Comparison of ENCODE assay signal across 21 mouse cellular contexts in the genomic region with DNA sequence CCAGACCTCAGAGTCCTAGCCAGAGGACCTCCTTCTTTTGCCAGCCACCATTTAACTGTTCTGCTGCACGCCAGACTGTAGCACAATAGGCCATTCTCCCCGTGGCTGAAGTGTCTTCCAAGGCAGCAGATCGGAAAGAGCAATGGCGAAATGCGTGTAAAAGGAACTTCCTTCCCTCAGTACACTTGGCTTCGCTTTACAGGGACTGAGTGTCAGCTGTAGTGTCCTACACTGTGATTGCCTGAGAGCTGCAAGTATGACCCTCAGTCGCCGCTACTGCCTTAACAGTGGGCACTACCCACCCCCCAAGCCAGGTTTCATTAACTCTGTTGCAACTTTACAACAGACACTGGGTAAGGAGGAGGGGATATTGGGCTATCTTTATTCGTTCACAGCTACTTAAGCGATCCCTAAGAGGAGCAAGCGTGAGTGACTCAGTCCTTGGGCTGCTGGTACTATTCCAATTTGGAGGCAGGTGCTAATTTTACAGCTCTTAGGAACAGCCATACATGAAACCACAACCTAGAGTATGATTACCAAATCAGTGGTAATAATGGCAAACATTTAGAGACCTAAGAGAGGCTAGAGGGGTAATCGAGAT. TPM values are rescaled to one million over a fixed set of nuclear protein-coding genes. Genes with fewer than 3 reads are reported as not detected.
DNase-seq lines count a peak whose midpoint lies in the region; ATAC-seq and TF ChIP-seq lines count a peak whose summit lies in the region.
"Had no signal": no experiment of that assay in that cellular context is flagged by ENCODE, and none has a peak within 500 bp of the region (broad histone marks: within the 10 kb centered on the region; RNA-seq: fewer than 3 reads in every experiment).

No protein-coding gene starts in this region.

- peak; percentile 28 for DNase-seq in right cerebral cortex, adult 18-20 months
- no peak for DNase-seq in right cerebral cortex, postnatal 36 days (ENCODE audit: low spot score in 2 of 2)
- DNase-seq in gastrocnemius, postnatal 36 days = no peak
- DNase-seq: adrenal gland, postnatal 25 days; cerebellum, postnatal 14 days; heart, postnatal 4 days; kidney, adult 9 months; layer of hippocampus, postnatal 36 days; liver; thymus, postnatal 36 days had no signal

- no peak overlapping the region for H3K9ac ChIP-seq in intestine, embryonic 15.5 days
- H3K9ac ChIP-seq in intestine, postnatal 0 days (ENCODE audit: low read depth, low read length) = no peak overlapping the region
- H3K9ac ChIP-seq: lung, embryonic 15.5 days; midbrain, embryonic 13.5 days had no signal

- intact Hi-C loops in gastrocnemius, postnatal 36 days (cut with DNase I) = no loop called here

- no peaks in the 10 kb centered on the region for H3K27me3 ChIP-seq in intestine, embryonic 15.5 days (replicated peaks)
- H3K27me3 ChIP-seq in intestine, postnatal 0 days (replicated peaks; ENCODE audit: control insufficient read depth, insufficient read depth, low read length) = no peaks in the 10 kb centered on the region
- H3K27me3 ChIP-seq: lung, embryonic 15.5 days; midbrain, embryonic 13.5 days had no signal

- peaks cover 9% of the 10 kb centered on the region for H3K36me3 ChIP-seq in intestine, embryonic 15.5 days
- H3K36me3 ChIP-seq in intestine, postnatal 0 days (ENCODE audit: control insufficient read depth, insufficient read depth) = peaks cover 14% of the 10 kb centered on the region
- peaks cover 36% of the 10 kb centered on the region for H3K36me3 ChIP-seq in macrophage (ENCODE audit: inconsistent target)

- 0 out of 2 replicates have a peak, but pooled peaks have one; percentile 7 for ATAC-seq in intestine, embryonic 15.5 days
- no peak for ATAC-seq in intestine, postnatal 0 days
- no peak for ATAC-seq in inflammation-experienced regulatory T-cells, adult 6 months
- ATAC-seq: activated CD4-positive, CD25-positive, alpha-beta regulatory T cell, adult 4 months; forebrain, embryonic 14.5 days; hindbrain, embryonic 16.5 days; midbrain, embryonic 13.5 days had no signal

- H3K4me2 ChIP-seq in intestine, embryonic 15.5 days (replicated peaks) = 0 out of 2 replicates have a peak overlapping the region, but pooled peaks have one; percentile 4
- H3K4me2 ChIP-seq in intestine, postnatal 0 days (replicated peaks; ENCODE audit: low read depth) = no peak overlapping the region; the same call in 1 of the 2 replicates
- H3K4me2 ChIP-seq: lung, embryonic 15.5 days; midbrain, embryonic 13.5 days had no signal

- H3K79me2 ChIP-seq in macrophage (ENCODE audit: inconsistent target) = peaks cover 90% of the 10 kb centered on the region

- 67% methylated on average over 12 of the region's 12 CpGs for WGBS in intestine, embryonic 15.5 days
- WGBS in intestine, postnatal 0 days = 40% methylated on average over 12 of the region's 12 CpGs
- 43% methylated on average over 12 of the region's 12 CpGs for WGBS in macrophage (ENCODE audit: missing documents)

- no peak for TF ChIP-seq CTCF in intestine, postnatal 0 days (IDR thresholded peaks at IDR 0.05; ENCODE audit: low read depth)

- H3K9me3 ChIP-seq in intestine, embryonic 15.5 days = no peaks in the 10 kb centered on the region
- no peaks in the 10 kb centered on the region for H3K9me3 ChIP-seq in intestine, postnatal 0 days (ENCODE audit: control insufficient read depth)
- H3K9me3 ChIP-seq: lung, embryonic 15.5 days had no signal

- H3K27ac ChIP-seq in intestine, embryonic 15.5 days = no peak overlapping the region
- no peak overlapping the region; the same call in 1 of the 2 replicates for H3K27ac ChIP-seq in intestine, postnatal 0 days (ENCODE audit: low read depth, low read length)
- H3K27ac ChIP-seq in macrophage = peak overlapping the region; percentile 99
- H3K27ac ChIP-seq: embryonic facial prominence, embryonic 10.5 days; lung, embryonic 15.5 days; midbrain, embryonic 13.5 days had no signal

- H3K4me1 ChIP-seq in intestine, embryonic 15.5 days (replicated peaks) = 0 out of 2 replicates have a peak, but pooled peaks cover 7% of the 10 kb centered on the region
- H3K4me1 ChIP-seq in intestine, postnatal 0 days (replicated peaks; ENCODE audit: control insufficient read depth, insufficient read depth, low read length) = peaks cover 5% of the 10 kb centered on the region; the same call in 1 of the 2 replicates

- no peak overlapping the region for H3K4me3 ChIP-seq in intestine, embryonic 15.5 days (replicated peaks)
- H3K4me3 ChIP-seq in intestine, postnatal 0 days (ENCODE audit: low read depth, low read length) = no peak overlapping the region
- H3K4me3 ChIP-seq in macrophage (ENCODE audit: inconsistent target) = no peak overlapping the region
- H3K4me3 ChIP-seq: embryonic facial prominence, embryonic 10.5 days; lung, embryonic 15.5 days; midbrain, embryonic 13.5 days had no signal

RNA-seq across cellular contexts. Expression of a gene that starts 6.4 kb away (rescaled TPM):
- polyA plus RNA-seq in intestine, embryonic 15.5 days (2015; fragmentation: Nextera tagmentation; extraction: Ambion mirVana) = 78.4 and 88.6 TPM in 2 replicates
- 51.2 and 62.5 TPM in 2 replicates for polyA plus RNA-seq in intestine, postnatal 0 days (2015; fragmentation: Nextera tagmentation; extraction: Ambion mirVana)
- total RNA-seq in macrophage (2018; cell fraction: chromatin; rRNA removed) = 100 to 1,000 TPM in 21 of 26 experiments, 10 to 100 TPM in 5; 34.6 to 696 (median 309) TPM
- 100 to 1,000 TPM; 399 to 863 (median 568) TPM for total RNA-seq in macrophage (2018; cell fraction: cytosol; rRNA removed)
- 100 to 1,000 TPM in 25 of 26 experiments, 10 to 100 TPM in 1; 95.3 to 878 (median 543) TPM for total RNA-seq in macrophage (2018; cell fraction: nucleus; rRNA removed)
- polyA plus RNA-seq in macrophage (2018) = 326 to 439 TPM (median 351 TPM) in 3 replicates
- 1 to 10 TPM; 4.0 to 5.6 TPM for total RNA-seq in gastrocnemius, postnatal 36 days (2021)
- polyA plus RNA-seq in inflammation-experienced regulatory T-cells, adult 6 months (2017; shearing (Covaris generic)) = 10 to 100 TPM; 48.8 to 63.8 (median 56.9) TPM

RNA-seq across cellular contexts. Expression of a gene that starts 46.8 kb away (rescaled TPM):
- polyA plus RNA-seq in intestine, embryonic 15.5 days (2015; fragmentation: Nextera tagmentation; extraction: Ambion mirVana) = 0.28 and 0.76 TPM in 2 replicates
- polyA plus RNA-seq in intestine, postnatal 0 days (2015; fragmentation: Nextera tagmentation; extraction: Ambion mirVana) = not detected in 2 replicates
- total RNA-seq in macrophage (2018; cell fraction: chromatin; rRNA removed) = 10 to 100 TPM in 1 of 26 experiments, 1 to 10 TPM in 23, under 1 TPM in 2; 0.58 to 11.1 (median 3.1) TPM
- total RNA-seq in macrophage (2018; cell fraction: cytosol; rRNA removed) = 1 to 10 TPM in 1 of 26 experiments, under 1 TPM in 24, not detected in 1; 0.07 to 2.0 (median 0.21) TPM
- 1 to 10 TPM in 15 of 26 experiments, under 1 TPM in 11; 0.20 to 5.0 (median 1.1) TPM for total RNA-seq in macrophage (2018; cell fraction: nucleus; rRNA removed)
- polyA plus RNA-seq in macrophage (2018) = 0.27 to 0.30 TPM in 2 of 3 replicates, not detected in the other
- under 1 TPM in 1 of 2 experiments, not detected in 1; 0.28 TPM for total RNA-seq in gastrocnemius, postnatal 36 days (2021)
- polyA plus RNA-seq in inflammation-experienced regulatory T-cells, adult 6 months (2017; shearing (Covaris generic)) = 1 to 10 TPM in 1 of 3 experiments, under 1 TPM in 2; 0.34 to 1.0 (median 0.69) TPM
- polyA plus RNA-seq: activated CD4-positive, CD25-positive, alpha-beta regulatory T cell, adult 4 months; large intestine, adult 2 months had no signal

RNA-seq across cellular contexts. Expression of a gene that starts 56.1 kb away (rescaled TPM):
- polyA plus RNA-seq in intestine, embryonic 15.5 days (2015; fragmentation: Nextera tagmentation; extraction: Ambion mirVana) = 0.37 and 0.62 TPM in 2 replicates
- polyA plus RNA-seq in intestine, postnatal 0 days (2015; fragmentation: Nextera tagmentation; extraction: Ambion mirVana) = 0.35 and 0.52 TPM in 2 replicates
- 1 to 10 TPM; 1.8 to 8.4 (median 4.8) TPM for total RNA-seq in macrophage (2018; cell fraction: chromatin; rRNA removed)
- 1 to 10 TPM; 2.1 to 5.1 (median 3.7) TPM for total RNA-seq in macrophage (2018; cell fraction: cytosol; rRNA removed)
- 10 to 100 TPM in 1 of 26 experiments, 1 to 10 TPM in 25; 1.0 to 12.0 (median 3.2) TPM for total RNA-seq in macrophage (2018; cell fraction: nucleus; rRNA removed)
- polyA plus RNA-seq in macrophage (2018) = 1.9 to 4.4 TPM (median 3.8 TPM) in 3 replicates
- total RNA-seq in gastrocnemius, postnatal 36 days (2021) = 10 to 100 TPM; 36.7 to 40.4 TPM
- polyA plus RNA-seq in inflammation-experienced regulatory T-cells, adult 6 months (2017; shearing (Covaris generic)) = 1 to 10 TPM in 2 of 3 experiments, under 1 TPM in 1; 0.90 to 8.2 (median 7.2) TPM
